Mouse (Mus musculus) layer of hippocampus, adult 9-11 months (tissue): ENCODE measurements around the gene Pdha2.

Experiments
- DNase-seq: peaks from one replicate; pipeline ENCODE4 v3.0.0; 2022

The Pdha2 gene

GRCm38 (mm10) chr3:141212255-141212654 is at the start of gene Pdha2:
TSS of gene Pdha2 (minus strand) at chr3:141212355.
- DNase-seq = no peak

GRCm38 (mm10) chr3:141260518-141260917 is 48.4 kb upstream of the Pdha2 start:
- no peak for DNase-seq

- DNase-seq = peak; percentile 73
These were observed 39.3 kb upstream of the Pdha2 start for GRCm38 (mm10) chr3:141251440-141251839.

- DNase-seq = no peak
These were observed 32.7 kb upstream of the Pdha2 start for GRCm38 (mm10) chr3:141244725-141245298.

- DNase-seq = no peak
These were observed 25.9 kb upstream of the Pdha2 start for GRCm38 (mm10) chr3:141238071-141238470.

GRCm38 (mm10) chr3:141229148-141229547 is 17.0 kb upstream of the Pdha2 start:
- no peak for DNase-seq

- DNase-seq = peak; percentile 29
These were observed 10.2 kb upstream of the Pdha2 start for GRCm38 (mm10) chr3:141222339-141222738.

- DNase-seq = no peak
These were observed 6.4 kb upstream of the Pdha2 start for GRCm38 (mm10) chr3:141218561-141218960.

- DNase-seq = no peak
These were observed 4.8 kb upstream of the Pdha2 start for GRCm38 (mm10) chr3:141216999-141217398.

GRCm38 (mm10) chr3:141216237-141216636 is 4.1 kb upstream of the Pdha2 start:
- no peak for DNase-seq

- no peak for DNase-seq
These were observed 2.6 kb upstream of the Pdha2 start for GRCm38 (mm10) chr3:141214789-141215188.

GRCm38 (mm10) chr3:141214197-141214596 is 2.0 kb upstream of the Pdha2 start:
- DNase-seq = no peak

- DNase-seq = no peak
These were observed 511 bp downstream of the Pdha2 start for GRCm38 (mm10) chr3:141211644-141212043.

GRCm38 (mm10) chr3:141201766-141202165 is 10.4 kb downstream of the Pdha2 start:
- no peak for DNase-seq

- DNase-seq = no peak
These were observed 14.8 kb downstream of the Pdha2 start for GRCm38 (mm10) chr3:141197308-141197861.

GRCm38 (mm10) chr3:141191653-141192052 is 20.5 kb downstream of the Pdha2 start:
- DNase-seq = no peak

GRCm38 (mm10) chr3:141190429-141190828 is 21.7 kb downstream of the Pdha2 start:
- DNase-seq = no peak

- peak; percentile 13 for DNase-seq
These were observed 51.2 kb downstream of the Pdha2 start for GRCm38 (mm10) chr3:141160986-141161385.
